Mouse (Mus musculus): ENCODE measurements around the gene Scn1a. TPM values are rescaled to one million over a fixed set of nuclear protein-coding genes. Genes with fewer than 3 reads are reported as not detected.

Scn1a gene
- polyA plus RNA-seq (2012) = not detected in 2 replicates

DNA sequence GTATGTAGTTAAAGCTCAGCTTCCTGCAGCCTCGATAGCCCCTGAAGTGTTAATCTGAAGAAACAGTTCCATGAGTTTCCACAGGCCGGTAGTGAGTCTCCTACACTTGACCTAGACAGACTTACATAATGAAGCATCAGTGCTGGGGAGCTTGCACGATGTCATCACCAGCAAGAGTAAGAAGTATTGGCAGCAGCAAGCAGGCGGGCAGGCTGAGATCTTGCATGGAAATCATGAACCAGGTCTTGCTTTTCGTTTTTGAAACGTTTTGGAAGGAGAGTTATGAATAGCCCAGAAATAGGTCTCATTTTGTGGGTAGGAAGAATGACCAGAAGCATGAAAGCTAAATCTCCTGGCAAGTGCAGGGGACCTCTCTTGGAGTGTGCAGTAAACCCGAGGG, at the start of gene Scn1a:
Gene Scn1a, minus strand, starts transcription at position 130 of the 400 bp plus-strand sequence.
- no peak for TF ChIP-seq GATA1 (IDR thresholded peaks at IDR 0.05; ENCODE audit: low read length)

DNA sequence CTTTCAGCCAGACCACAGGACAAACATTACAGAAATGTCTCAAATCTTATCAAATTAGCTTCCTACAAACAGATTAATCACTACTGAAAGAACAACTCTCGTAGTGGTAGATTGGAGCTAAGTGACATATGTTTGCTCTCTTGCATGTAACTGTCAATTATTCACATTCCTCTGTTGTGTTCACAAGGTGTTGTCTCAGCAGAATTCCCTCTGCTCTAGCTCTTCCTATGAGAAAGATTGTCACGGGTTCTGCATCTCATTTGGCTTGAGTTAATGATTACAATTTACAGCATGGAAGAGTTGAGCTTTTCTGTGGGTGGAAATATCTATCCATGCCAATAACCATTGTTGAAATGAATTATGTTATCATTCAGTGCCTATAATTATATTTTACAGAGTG, 37.8 kb upstream of the Scn1a start:
- no peak for TF ChIP-seq GATA1 (IDR thresholded peaks at IDR 0.05; ENCODE audit: low read length)

- TF ChIP-seq GATA1 (IDR thresholded peaks at IDR 0.05; ENCODE audit: low read length) = no peak
Observed at GRCm38 (mm10) chr2:66473181-66473822, 32.7 kb upstream of the Scn1a start.

DNA sequence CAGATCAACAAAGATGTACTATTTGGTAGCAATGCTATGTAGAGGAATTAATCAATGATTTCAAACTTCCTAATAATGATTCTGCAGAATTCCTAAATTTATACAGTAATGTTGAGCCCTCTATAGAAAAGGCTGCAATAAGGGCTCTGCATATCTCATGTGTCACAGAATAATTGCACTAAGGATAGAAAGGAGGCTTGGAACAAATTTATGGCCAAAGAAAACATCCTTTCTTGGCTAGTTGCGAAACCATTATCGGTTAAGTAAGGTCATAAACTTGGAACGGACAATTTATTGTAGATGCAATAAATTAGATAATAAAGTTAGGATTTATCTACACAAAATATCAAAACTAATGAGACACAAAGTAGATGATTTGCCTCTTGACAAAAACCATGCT, 24.8 kb upstream of the Scn1a start:
- no peak for TF ChIP-seq GATA1 (IDR thresholded peaks at IDR 0.05; ENCODE audit: low read length)

DNA sequence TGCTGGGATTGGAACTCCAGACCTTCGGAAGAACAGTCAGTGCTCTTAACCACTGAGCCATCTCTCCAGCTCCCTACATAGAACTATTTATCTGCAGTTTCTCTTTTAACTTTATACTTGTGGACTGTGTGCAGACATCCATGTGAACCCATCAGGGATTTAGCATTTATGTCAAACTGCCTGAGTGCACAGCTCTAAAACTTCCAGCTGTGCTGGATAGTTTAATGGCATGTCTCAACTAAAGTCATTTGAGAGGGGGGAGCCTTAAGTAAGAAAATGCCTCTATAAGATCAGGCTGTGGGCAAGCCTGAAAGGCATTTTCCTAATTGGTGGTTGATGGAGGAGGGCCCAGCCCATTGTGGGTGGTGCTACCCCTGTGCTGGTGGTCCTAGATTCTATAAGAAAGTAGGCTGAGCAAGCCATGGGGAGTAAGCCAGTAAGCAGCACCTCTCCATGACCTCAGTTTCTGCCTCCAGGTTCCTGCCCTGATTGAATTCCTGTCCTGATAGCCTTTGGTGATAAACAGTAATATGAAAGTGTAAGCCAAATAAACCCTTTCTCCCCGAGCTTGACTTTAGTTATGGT, 24.3 kb upstream of the Scn1a start:
- TF ChIP-seq GATA1 (IDR thresholded peaks at IDR 0.05; ENCODE audit: low read length) = no peak

DNA sequence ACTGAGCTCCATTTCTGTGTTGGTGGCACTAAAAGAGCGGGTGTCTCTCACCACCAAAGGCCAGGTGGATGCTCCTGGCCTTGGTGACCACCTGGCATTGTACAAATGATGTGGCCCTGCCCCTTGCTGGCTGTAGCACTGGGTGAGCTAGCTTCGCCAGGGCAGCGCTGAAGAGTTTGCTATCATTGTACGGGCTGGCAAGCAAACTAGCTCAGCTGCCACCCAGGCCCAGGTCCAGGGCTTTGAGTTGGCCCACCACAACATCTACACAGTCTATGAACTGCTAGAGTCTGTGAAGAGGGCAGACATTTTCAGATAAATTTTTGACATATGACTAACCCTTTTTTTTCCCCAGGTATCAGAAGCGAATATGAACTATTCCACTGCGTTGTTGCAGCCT, 23.3 kb upstream of the Scn1a start:
- no peak for TF ChIP-seq GATA1 (IDR thresholded peaks at IDR 0.05; ENCODE audit: low read length)

DNA sequence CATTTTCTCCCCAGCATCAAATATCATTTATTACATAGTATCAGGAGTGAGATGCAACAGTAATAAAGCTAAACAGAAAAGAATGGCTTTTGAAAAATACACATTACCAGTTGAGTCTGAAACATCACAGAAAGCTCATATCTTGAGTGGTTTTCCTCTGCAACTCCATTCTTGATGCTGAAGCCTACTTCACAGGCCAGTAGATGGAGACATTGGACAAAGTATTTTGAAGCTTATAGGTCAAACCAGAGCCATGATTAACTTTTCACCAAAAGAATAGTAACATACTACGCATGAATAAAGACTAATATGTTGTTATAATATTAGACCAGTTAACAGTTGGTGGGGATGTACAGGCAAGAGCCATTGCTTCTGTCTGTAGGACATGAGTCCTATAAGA, 21.8 kb upstream of the Scn1a start:
- no peak for TF ChIP-seq GATA1 (IDR thresholded peaks at IDR 0.05; ENCODE audit: low read length)

- TF ChIP-seq GATA1 (IDR thresholded peaks at IDR 0.05; ENCODE audit: low read length) = no peak
Observed at GRCm38 (mm10) chr2:66439764-66440471, 722 bp downstream of the Scn1a start.

- no peak for TF ChIP-seq GATA1 (IDR thresholded peaks at IDR 0.05; ENCODE audit: low read length)
Observed at GRCm38 (mm10) chr2:66436286-66436685, 4.4 kb downstream of the Scn1a start.

GRCm38 (mm10) chr2:66409740-66410290, 30.8 kb downstream of the Scn1a start:
- no peak for TF ChIP-seq GATA1 (IDR thresholded peaks at IDR 0.05; ENCODE audit: low read length)

GRCm38 (mm10) chr2:66408899-66409739, 31.5 kb downstream of the Scn1a start:
- no peak for TF ChIP-seq GATA1 (IDR thresholded peaks at IDR 0.05; ENCODE audit: low read length)

GRCm38 (mm10) chr2:66408456-66408855, 32.2 kb downstream of the Scn1a start:
- TF ChIP-seq GATA1 (IDR thresholded peaks at IDR 0.05; ENCODE audit: low read length) = no peak

DNA sequence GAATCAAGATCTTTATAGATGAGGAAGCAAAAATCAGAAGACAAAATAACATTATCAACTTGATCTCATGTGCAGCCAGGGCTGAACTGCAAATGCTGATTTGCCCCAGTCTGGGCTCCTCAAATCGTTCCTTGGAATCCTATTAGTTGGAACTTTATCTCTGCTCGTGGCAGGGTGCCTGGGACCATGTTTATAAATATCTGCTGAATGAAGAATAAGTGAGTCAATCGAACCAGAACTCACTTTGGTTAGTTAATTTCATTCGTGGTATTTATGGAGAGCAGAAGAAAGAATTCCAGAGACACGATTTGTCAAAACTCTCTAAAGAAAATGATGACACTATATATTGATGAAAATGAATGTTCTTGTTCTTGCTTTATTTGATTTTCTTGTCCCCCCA, 48.1 kb downstream of the Scn1a start:
- TF ChIP-seq GATA1 (IDR thresholded peaks at IDR 0.05; ENCODE audit: low read length) = no peak

DNA sequence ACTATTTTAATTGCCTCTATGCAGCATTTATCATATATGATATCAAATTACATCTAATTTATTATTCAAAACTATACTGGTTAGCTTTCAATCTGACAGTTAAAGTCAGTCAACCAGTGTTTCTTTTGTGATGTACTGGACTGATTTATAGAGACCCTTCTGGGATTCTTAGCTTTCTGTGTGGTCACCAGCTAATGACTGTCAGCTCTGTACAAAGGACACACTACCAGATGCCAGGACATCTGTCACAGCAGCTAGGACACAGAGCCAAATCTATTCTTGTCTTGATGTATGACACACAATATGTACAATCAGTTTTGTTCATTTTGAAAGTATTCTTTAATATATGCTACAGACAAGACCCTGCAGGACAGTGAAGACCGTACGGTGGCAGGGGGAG, 72.7 kb downstream of the Scn1a start:
- no peak for TF ChIP-seq GATA1 (IDR thresholded peaks at IDR 0.05; ENCODE audit: low read length)

GRCm38 (mm10) chr2:66350590-66350989, 90.0 kb downstream of the Scn1a start:
- no peak for TF ChIP-seq GATA1 (IDR thresholded peaks at IDR 0.05; ENCODE audit: low read length)

DNA sequence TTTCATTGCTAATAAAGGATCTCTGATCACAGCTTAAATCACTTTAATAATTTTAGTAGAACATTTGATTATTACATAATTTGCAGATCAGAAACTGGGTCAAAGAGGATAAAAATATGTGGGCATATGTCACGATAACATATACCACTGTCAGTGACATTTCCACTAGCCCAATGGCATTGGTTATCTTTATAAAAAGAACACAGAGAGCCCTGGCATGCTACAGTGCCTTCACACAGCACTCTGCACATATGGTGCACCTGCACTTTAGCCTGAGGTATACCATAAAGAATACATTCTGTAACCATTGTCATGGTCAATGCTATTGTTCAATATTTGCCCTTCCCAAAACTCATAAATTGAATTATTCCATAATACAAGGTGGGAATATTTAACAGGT, 94.0 kb downstream of the Scn1a start:
- no peak for TF ChIP-seq GATA1 (IDR thresholded peaks at IDR 0.05; ENCODE audit: low read length)
